15 mouse cellular contexts compared by ENCODE assay signal in genomic region chr5:112501384-112501783, GRCm38 (mm10). TPM values are rescaled to one million over a fixed set of nuclear protein-coding genes. Genes with fewer than 3 reads are reported as not detected.
DNase-seq lines count a peak whose midpoint lies in the region; ATAC-seq lines count a peak whose summit lies in the region.
"Had no signal": no experiment of that assay in that cellular context is flagged by ENCODE, and none has a peak within 500 bp of the region (broad histone marks: within the 10 kb centered on the region; RNA-seq: fewer than 3 reads in every experiment).

No protein-coding gene starts in this region.

- peak overlapping the region; percentile 67 for H3K27ac ChIP-seq in neural tube, embryonic 13.5 days (replicated peaks)
- peak overlapping the region; percentile 70 for H3K27ac ChIP-seq in forebrain, embryonic 10.5 days
- H3K27ac ChIP-seq in hindbrain, embryonic 16.5 days (ENCODE audit: low read depth, low read length) = peak overlapping the region; percentile 36; the same call in 1 of the 2 replicates
- H3K27ac ChIP-seq: liver, embryonic 12.5 days had no signal

- H3K4me2 ChIP-seq in neural tube, embryonic 13.5 days = no peak overlapping the region
- H3K4me2 ChIP-seq in hindbrain, embryonic 16.5 days (ENCODE audit: low read length) = no peak overlapping the region
- H3K4me2 ChIP-seq: liver, embryonic 12.5 days had no signal

- 0 out of 2 replicates have a peak overlapping the region, but pooled peaks have one; percentile 4 for H3K9ac ChIP-seq in neural tube, embryonic 13.5 days
- no peak overlapping the region for H3K9ac ChIP-seq in hindbrain, embryonic 16.5 days (ENCODE audit: low read depth, low read length)
- H3K9ac ChIP-seq: liver, embryonic 12.5 days had no signal

- H3K4me3 ChIP-seq in neural tube, embryonic 13.5 days = no peak overlapping the region
- no peak overlapping the region for H3K4me3 ChIP-seq in forebrain, embryonic 10.5 days
- H3K4me3 ChIP-seq in hindbrain, embryonic 16.5 days (ENCODE audit: low read length) = no peak overlapping the region
- H3K4me3 ChIP-seq: liver, embryonic 12.5 days had no signal

- H3K27me3 ChIP-seq in neural tube, embryonic 13.5 days = 0 out of 2 replicates have a peak, but pooled peaks cover under 1% of the 10 kb centered on the region
- H3K27me3 ChIP-seq in forebrain, embryonic 10.5 days (ENCODE audit: poor library complexity, severe bottlenecking) = no peaks in the 10 kb centered on the region
- H3K27me3 ChIP-seq in hindbrain, embryonic 16.5 days (replicated peaks; ENCODE audit: control insufficient read depth, insufficient read depth, low read length) = no peaks in the 10 kb centered on the region
- H3K27me3 ChIP-seq: liver, embryonic 12.5 days had no signal

- H3K4me1 ChIP-seq in neural tube, embryonic 13.5 days (replicated peaks) = peaks cover 41% of the 10 kb centered on the region
- peaks cover 43% of the 10 kb centered on the region for H3K4me1 ChIP-seq in forebrain, embryonic 10.5 days
- peaks cover 37% of the 10 kb centered on the region for H3K4me1 ChIP-seq in hindbrain, embryonic 16.5 days (ENCODE audit: control insufficient read depth, insufficient read depth, low read depth, low read length)

- no peak for ATAC-seq in neural tube, embryonic 13.5 days (ENCODE audit: low read depth)
- peak; percentile 60; the same call in 1 of the 2 replicates for ATAC-seq in hindbrain, embryonic 16.5 days
- ATAC-seq in activated CD4-positive, CD25-positive, alpha-beta regulatory T cell, adult 4 months = no peak
- ATAC-seq: liver, embryonic 12.5 days had no signal

- DNase-seq in neural tube, embryonic 10.5 days (ENCODE audit: extremely low spot score, low spot score) = no peak
- DNase-seq in forebrain, embryonic 10.5 days (ENCODE audit: extremely low spot score, low spot score) = no peak
- DNase-seq in B cell, adult 2 months = no peak
- DNase-seq in adrenal gland, adult 2 months = no peak
- DNase-seq: adrenal gland, postnatal 36 days; kidney, adult 9 months; lung, postnatal 14 days had no signal

- no peaks in the 10 kb centered on the region for H3K9me3 ChIP-seq in neural tube, embryonic 13.5 days
- H3K9me3 ChIP-seq in forebrain, embryonic 10.5 days = peaks cover 6% of the 10 kb centered on the region
- no peaks in the 10 kb centered on the region; the same call in 1 of the 2 replicates for H3K9me3 ChIP-seq in hindbrain, embryonic 16.5 days (ENCODE audit: control insufficient read depth, low read length)
- H3K9me3 ChIP-seq: liver, embryonic 12.5 days had no signal

- H3K36me3 ChIP-seq in neural tube, embryonic 13.5 days = no peaks in the 10 kb centered on the region
- no peaks in the 10 kb centered on the region for H3K36me3 ChIP-seq in forebrain, embryonic 10.5 days (replicated peaks)
- no peaks in the 10 kb centered on the region for H3K36me3 ChIP-seq in hindbrain, embryonic 16.5 days (ENCODE audit: control insufficient read depth, insufficient read depth, low read length)
- H3K36me3 ChIP-seq: liver, embryonic 12.5 days had no signal

- WGBS in neural tube, embryonic 13.5 days = 60% methylated on average over 2 of the region's 2 CpGs
- 39% methylated on average over 2 of the region's 2 CpGs for WGBS in forebrain, embryonic 10.5 days
- WGBS in hindbrain, embryonic 16.5 days = 31% methylated on average over 2 of the region's 2 CpGs

RNA-seq across cellular contexts. Expression of gene Gm6588, which starts 52.2 kb away (rescaled TPM):
- 0.62 and 0.93 TPM in 2 replicates for polyA plus RNA-seq in neural tube, embryonic 13.5 days (2015; fragmentation: Nextera tagmentation; extraction: Ambion mirVana)
- polyA plus RNA-seq in forebrain, embryonic 10.5 days (2016; fragmentation: Nextera tagmentation; extraction: Ambion mirVana) = 0.06 TPM in 1 of 2 replicates, not detected in the other
- polyA plus RNA-seq in hindbrain, embryonic 16.5 days (2015; fragmentation: Nextera tagmentation; extraction: Ambion mirVana) = 0.62 and 0.68 TPM in 2 replicates
- not detected for total RNA-seq in adrenal gland, adult 2 months (2021)
- not detected in 2 replicates for polyA plus RNA-seq in adrenal gland, adult 2 months (2012; rRNA removed)
- not detected for polyA plus RNA-seq in activated CD4-positive, CD25-positive, alpha-beta regulatory T cell, adult 4 months (2017; shearing (Covaris generic))
- total RNA-seq: adrenal gland, postnatal 36 days; granulocyte monocyte progenitor cell, adult 5-6 weeks; heart, postnatal 25 days; left cerebral cortex, adult 8-10 months had no signal
- polyA plus RNA-seq: liver, embryonic 12.5 days; small intestine, adult 2 months had no signal
